Mouse (Mus musculus) liver, embryonic 13.5 days (tissue): ENCODE data around the gene Suz12. TPM values are rescaled to one million over a fixed set of nuclear protein-coding genes. Genes with fewer than 3 reads are reported as not detected.

Experiments
- ATAC-seq: fragments of 200-750 bp; cut with Nextera tagmentation; 2 replicates; pipeline ENCODE4 v1.8.0; 2017; ENCODE audit warnings: low read depth, mild to moderate bottlenecking, moderate number of reproducible peaks, moderate library complexity
- DNase-seq: peaks from one replicate; pipeline ENCODE4 v3.0.0; 2022
- H3K27ac ChIP-seq: fragments of 300-500 bp; sonication (generic); 2 replicates; pipeline ENCODE4 v1.5.1; 2015; ENCODE audit warnings: moderate library complexity, mild to moderate bottlenecking, inconsistent platforms
- H3K27me3 ChIP-seq: fragments of 300-500 bp; sonication (generic); 2 replicates; pipeline ENCODE4 v1.6.1; 2015; ENCODE audit warnings: mild to moderate bottlenecking, inconsistent platforms
- H3K36me3 ChIP-seq: fragments of 300-500 bp; sonication (generic); 2 replicates; pipeline ENCODE4 v1.6.1; 2015; ENCODE audit warnings: mild to moderate bottlenecking, inconsistent platforms
- H3K4me1 ChIP-seq: fragments of 300-500 bp; sonication (generic); replicated peaks from 2 replicates; pipeline ENCODE4 v1.6.1; 2015; ENCODE audit warnings: inconsistent platforms
- H3K4me2 ChIP-seq: fragments of 300-500 bp; sonication (generic); 2 replicates; pipeline ENCODE4 v1.6.1; 2015; ENCODE audit warnings: inconsistent platforms, mild to moderate bottlenecking, moderate library complexity
- H3K4me3 ChIP-seq: fragments of 300-500 bp; sonication (generic); replicated peaks from 2 replicates; pipeline ENCODE4 v1.5.1; 2015; ENCODE audit warnings: mild to moderate bottlenecking, inconsistent platforms
- H3K9ac ChIP-seq: fragments of 300-500 bp; sonication (generic); 2 replicates; pipeline ENCODE4 v1.6.1; 2015; ENCODE audit warnings: mild to moderate bottlenecking, inconsistent platforms
- H3K9me3 ChIP-seq: fragments of 300-500 bp; sonication (generic); replicated peaks from 2 replicates; pipeline ENCODE4 v1.6.1; 2016; ENCODE audit warnings: inconsistent platforms
- WGBS: fragments of 180-500 bp; shearing (Covaris S2); methylation state at CpG from one replicate; pipeline ENCODE4 v1.1.7; 2015; ENCODE audit not compliant: insufficient replicate concordance; 5-methylcytosine and 5-hydroxymethylcytosine counted together
- polyA plus RNA-seq: library from polyadenylated mRNA; unstranded; fragments of >200 nt; fragmentation: Nextera tagmentation; extraction: Ambion mirVana; gene quantifications from 2 replicates; pipeline ENCODE4 v1.2.1, GENCODE M21; 2015

Suz12 gene
- polyA plus RNA-seq, 1 experiment from 2014 or later = 16.4 TPM

- no peaks in the 10 kb centered on the region for H3K9me3 ChIP-seq
- 50% methylated on average over 14 of the region's 14 CpGs for WGBS
- no peaks in the 10 kb centered on the region for H3K27me3 ChIP-seq
- DNase-seq (no peak), ATAC-seq (no peak)
- peak overlapping the region; percentile 72 for H3K27ac ChIP-seq
- peak overlapping the region; percentile 99 for H3K4me3 ChIP-seq
- H3K4me2 ChIP-seq = peak overlapping the region; percentile 69
- H3K9ac ChIP-seq = peak overlapping the region; percentile 100
- peaks cover 44% of the 10 kb centered on the region for H3K36me3 ChIP-seq
- H3K4me1 ChIP-seq = peaks cover 71% of the 10 kb centered on the region
These were observed 85.1 kb downstream of the Suz12 start for GRCm38 (mm10) chr11:80077784-80078545.

- Histone ChIP-seq H3K9ac (peak overlapping the region; percentile 100), H3K4me1 (peaks cover 72% of the 10 kb centered on the region), H3K27ac (peak overlapping the region; percentile 72), H3K27me3 (no peaks in the 10 kb centered on the region), H3K4me3 (peak overlapping the region; percentile 99), H3K36me3 (peaks cover 47% of the 10 kb centered on the region), H3K9me3 (peaks cover 5% of the 10 kb centered on the region; the same call in 1 of the 2 replicates), H3K4me2 (peak overlapping the region; percentile 69)
- WGBS = 23% methylated on average over 1 of the region's 1 CpGs
- no peak for DNase-seq
- no peak for ATAC-seq
These were observed 85.9 kb downstream of the Suz12 start for GRCm38 (mm10) chr11:80078831-80079230.

- DNase-seq = peak; percentile 46
- Histone ChIP-seq H3K4me2 (peak overlapping the region; percentile 69), H3K4me1 (peaks cover 67% of the 10 kb centered on the region), H3K9me3 (peaks cover 5% of the 10 kb centered on the region; the same call in 1 of the 2 replicates), H3K27me3 (no peaks in the 10 kb centered on the region), H3K9ac (peak overlapping the region; percentile 100), H3K4me3 (peak overlapping the region; percentile 99), H3K27ac (peak overlapping the region; percentile 100), H3K36me3 (peaks cover 40% of the 10 kb centered on the region)
- peak; percentile 18; the same call in 1 of the 2 replicates for ATAC-seq
- WGBS = 8% methylated on average over 6 of the region's 6 CpGs
These were observed 86.8 kb downstream of the Suz12 start for GRCm38 (mm10) chr11:80079751-80080150.

- H3K4me3 ChIP-seq = peak overlapping the region; percentile 99
These were observed 87.5 kb downstream of the Suz12 start for GRCm38 (mm10) chr11:80080381-80080825.

GRCm38 (mm10) chr11:80080826-80081728 lies 88.2 kb downstream of the Suz12 start, which contains the start of gene Crlf3:
Gene Crlf3 (minus strand): TSS chr11:80080991.
- peak; percentile 87 for DNase-seq
- Histone ChIP-seq H3K27ac (peak within 1 kb of the TSS; percentile 100), H3K27me3 (no peaks in the 10 kb centered on the region), H3K4me3 (peak within 1 kb of the TSS; percentile 99), H3K4me2 (peak within 1 kb of the TSS; percentile 69), H3K9me3 (peaks cover 5% of the 10 kb centered on the region; the same call in 1 of the 2 replicates), H3K9ac (peak within 1 kb of the TSS; percentile 100), H3K4me1 (peaks cover 68% of the 10 kb centered on the region), H3K36me3 (peaks cover 27% of the 10 kb centered on the region)
- ATAC-seq = peak; percentile 93
- WGBS = 1% methylated on average over 55 of the region's 55 CpGs

More at GRCm38 (mm10) chr11:80080381-80080825, 87.5 kb downstream of the Suz12 start:
- Histone ChIP-seq H3K36me3 (peaks cover 34% of the 10 kb centered on the region), H3K9me3 (peaks cover 5% of the 10 kb centered on the region; the same call in 1 of the 2 replicates), H3K9ac (peak overlapping the region; percentile 100), H3K4me1 (peaks cover 68% of the 10 kb centered on the region), H3K27ac (peak overlapping the region; percentile 100), H3K27me3 (no peaks in the 10 kb centered on the region), H3K4me2 (peak overlapping the region; percentile 69)
- no peak for DNase-seq
- under 1% methylated on average over 32 of the region's 32 CpGs for WGBS
- ATAC-seq = peak; percentile 25

GRCm38 (mm10) chr11:80081786-80082319 lies 88.9 kb downstream of the Suz12 start:
- Histone ChIP-seq H3K27me3 (no peaks in the 10 kb centered on the region), H3K4me2 (peak overlapping the region; percentile 69), H3K4me1 (peaks cover 67% of the 10 kb centered on the region), H3K9ac (peak overlapping the region; percentile 100), H3K27ac (peak overlapping the region; percentile 100), H3K4me3 (peak overlapping the region; percentile 99), H3K36me3 (peaks cover 24% of the 10 kb centered on the region), H3K9me3 (peaks cover 5% of the 10 kb centered on the region; the same call in 1 of the 2 replicates)
- WGBS = 23% methylated on average over 7 of the region's 7 CpGs
- no peak for ATAC-seq
- no peak for DNase-seq

Other genes starting within 250 kb of the Suz12 start
- 30.0 and 42.6 TPM in 2 replicates for gene Utp6, start 30.7 kb upstream of the Suz12 start, polyA plus RNA-seq
- gene Crlf3, start 87.9 kb downstream of the Suz12 start, polyA plus RNA-seq = 91.4 and 103 TPM in 2 replicates
- gene Atad5, start 96.3 kb downstream of the Suz12 start, polyA plus RNA-seq = 10.7 and 12.9 TPM in 2 replicates
- 17.7 and 20.5 TPM in 2 replicates for gene Tefm, start 149.1 kb downstream of the Suz12 start, polyA plus RNA-seq
- 3.7 and 4.0 TPM in 2 replicates for gene Adap2, start 161.0 kb downstream of the Suz12 start, polyA plus RNA-seq
- gene Rnf135, start 190.7 kb downstream of the Suz12 start, polyA plus RNA-seq = 4.3 and 5.3 TPM in 2 replicates
- 23.9 and 29.9 TPM in 2 replicates for gene Rhot1, start 215.9 kb downstream of the Suz12 start, polyA plus RNA-seq